Mouse (Mus musculus): ENCODE data around the gene Atf4. TPM values are rescaled to one million over a fixed set of nuclear protein-coding genes. Genes with fewer than 3 reads are reported as not detected.

The Atf4 gene
- polyA plus RNA-seq (2012; rRNA removed), result 178 and 201 TPM in 2 replicates

DNA sequence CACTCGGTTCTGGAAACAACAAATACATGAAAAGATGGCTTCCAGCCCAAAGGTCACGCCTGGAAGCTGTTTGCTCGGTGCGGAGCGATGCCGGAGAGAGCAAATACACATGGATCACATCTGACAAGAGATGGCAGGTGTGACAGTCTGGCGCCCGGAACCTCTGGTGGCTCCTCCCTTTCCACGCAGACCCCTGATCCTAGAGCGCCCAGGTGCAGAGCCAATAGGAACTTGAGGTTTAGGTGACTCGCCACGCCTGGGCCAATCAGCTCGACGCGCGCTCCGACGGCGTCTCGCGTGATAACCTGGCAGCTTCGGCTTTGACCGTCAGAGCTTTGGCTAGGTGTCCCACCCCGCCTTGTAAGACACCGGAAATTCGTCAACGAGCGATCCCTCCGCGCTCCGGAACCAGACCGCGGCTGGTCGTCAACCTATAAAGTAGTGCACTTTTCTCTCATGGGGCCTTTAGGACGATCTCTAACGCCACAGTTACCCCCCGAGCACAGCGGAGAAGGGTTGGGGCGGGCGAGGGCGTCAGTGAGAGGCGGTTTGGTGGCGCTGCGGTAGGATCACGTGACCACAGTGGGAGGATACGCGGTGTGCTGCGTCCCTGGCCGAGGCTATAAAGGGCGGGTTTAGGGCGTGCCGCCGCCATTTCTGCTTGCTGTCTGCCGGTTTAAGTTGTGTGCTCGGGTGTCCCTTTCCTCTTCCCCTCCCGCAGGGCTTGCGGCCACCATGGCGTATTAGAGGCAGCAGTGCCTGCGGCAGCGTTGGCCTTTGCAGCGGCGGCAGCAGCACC lies at the start of gene Atf4:
Atf4 (plus strand) TSS at position 338 of the 799 bp plus-strand sequence.

DNA sequence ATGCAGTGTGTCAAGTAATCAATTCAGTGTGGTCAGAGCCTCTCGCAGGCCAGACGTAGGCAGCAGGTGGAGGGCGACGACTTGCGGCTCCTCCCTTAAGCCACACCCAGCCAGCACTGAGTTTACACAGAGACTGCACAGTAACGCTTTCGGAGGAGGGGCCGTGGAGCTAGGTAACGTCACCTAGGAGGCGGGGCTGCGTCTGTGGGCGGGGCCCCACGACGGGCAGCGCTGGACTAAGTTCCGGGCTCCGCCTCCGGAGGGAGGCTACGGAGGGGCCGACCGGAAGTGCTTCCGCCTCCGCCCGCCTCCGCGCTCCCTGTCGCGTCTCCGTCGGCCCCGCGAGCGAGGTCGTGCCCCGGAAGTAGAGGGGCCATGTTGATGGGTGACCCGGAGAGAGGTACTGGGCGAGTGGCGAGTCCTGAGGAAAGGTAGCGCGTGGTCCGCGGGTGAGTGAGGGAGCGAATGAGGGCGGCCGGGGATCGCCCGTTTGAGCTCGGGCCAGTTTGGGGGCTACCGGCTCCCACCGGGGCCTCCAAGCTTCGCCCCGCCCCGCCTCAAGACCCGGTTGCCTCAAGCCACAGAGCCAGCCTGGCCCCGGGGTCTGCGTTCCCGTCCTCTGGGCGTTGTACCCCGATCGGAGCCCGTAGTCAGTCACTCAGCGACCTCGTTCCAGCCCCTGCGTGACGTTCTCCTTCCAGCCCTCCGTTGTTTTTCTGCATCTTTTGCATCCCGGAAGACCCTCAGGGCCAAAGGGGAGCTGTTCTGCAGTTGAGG lies 21.1 kb upstream of the Atf4 start, which contains the start of gene Mief1:
Mief1 (plus strand) TSS at position 286 of the 777 bp plus-strand sequence.

DNA sequence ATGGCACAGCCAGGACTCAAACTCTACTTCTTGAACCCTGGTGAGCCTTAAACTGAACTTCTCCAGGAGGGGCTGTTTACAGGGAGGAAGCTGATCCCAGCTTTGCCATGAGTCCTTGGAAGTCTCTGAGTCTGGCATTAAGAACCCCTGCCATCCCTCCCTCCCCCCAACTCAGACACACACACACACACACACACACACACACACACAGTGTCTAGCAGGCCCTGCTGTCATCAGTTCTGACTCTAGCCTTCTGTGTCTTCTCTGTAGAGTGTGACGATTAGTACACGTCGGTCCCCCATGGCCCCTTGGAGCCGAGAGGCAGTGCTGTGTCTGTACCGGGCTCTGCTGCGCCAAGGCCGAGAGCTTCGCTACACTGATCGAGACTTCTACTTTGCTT lies 19.4 kb upstream of the Atf4 start, which contains the start of gene AC140267.1:
AC140267.1 (plus strand) TSS at position 301 of the 400 bp plus-strand sequence.

DNA sequence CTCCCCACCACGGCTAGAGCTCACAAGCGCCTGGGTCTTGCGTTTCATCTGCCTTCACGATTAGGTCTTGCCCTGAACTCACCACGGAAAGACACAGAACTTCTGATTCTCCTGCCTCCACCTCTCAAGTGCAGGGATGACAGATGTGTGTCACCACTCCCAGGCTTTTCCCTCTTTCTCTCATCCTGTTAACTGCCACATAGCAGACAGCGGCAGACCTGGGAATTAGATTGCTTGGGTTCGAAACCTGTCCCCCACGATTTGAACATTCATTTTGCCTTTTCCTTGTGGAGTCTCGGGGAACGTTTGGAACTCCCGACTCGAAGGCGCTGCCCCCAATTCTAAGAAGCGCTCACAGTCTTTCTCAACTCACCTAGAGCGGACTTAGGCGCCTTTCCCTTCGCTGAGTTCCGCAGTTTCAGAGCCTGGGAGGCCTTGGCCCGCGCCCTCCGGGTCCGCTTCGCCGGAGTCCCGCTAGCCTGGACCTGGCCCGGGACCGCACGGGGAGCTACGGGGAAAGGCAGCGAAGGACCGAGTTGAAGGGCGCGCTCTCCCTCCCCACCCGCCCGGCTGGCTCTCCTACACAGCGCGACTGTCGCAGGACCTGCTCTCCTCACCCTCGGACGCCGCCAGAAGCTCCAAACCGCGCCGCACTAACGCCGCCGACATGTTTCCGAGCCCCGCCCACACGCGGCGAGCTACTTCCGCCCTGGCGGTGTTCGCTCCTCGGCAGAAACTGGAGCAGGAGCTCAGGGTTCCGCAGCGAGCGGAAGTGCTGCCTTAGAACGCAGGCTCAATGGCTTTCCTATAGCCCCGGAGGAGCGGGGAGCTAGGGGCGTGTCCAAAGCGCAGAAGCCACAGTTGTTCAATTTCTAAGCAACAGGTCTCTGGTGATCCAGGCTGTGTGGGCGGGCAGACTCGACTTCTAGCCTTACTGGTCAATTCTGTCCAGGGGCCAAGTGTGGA lies 8.9 kb downstream of the Atf4 start, which contains the start of gene Rps19bp1:
Rps19bp1 (minus strand) TSS at position 706 of the 966 bp plus-strand sequence.

DNA sequence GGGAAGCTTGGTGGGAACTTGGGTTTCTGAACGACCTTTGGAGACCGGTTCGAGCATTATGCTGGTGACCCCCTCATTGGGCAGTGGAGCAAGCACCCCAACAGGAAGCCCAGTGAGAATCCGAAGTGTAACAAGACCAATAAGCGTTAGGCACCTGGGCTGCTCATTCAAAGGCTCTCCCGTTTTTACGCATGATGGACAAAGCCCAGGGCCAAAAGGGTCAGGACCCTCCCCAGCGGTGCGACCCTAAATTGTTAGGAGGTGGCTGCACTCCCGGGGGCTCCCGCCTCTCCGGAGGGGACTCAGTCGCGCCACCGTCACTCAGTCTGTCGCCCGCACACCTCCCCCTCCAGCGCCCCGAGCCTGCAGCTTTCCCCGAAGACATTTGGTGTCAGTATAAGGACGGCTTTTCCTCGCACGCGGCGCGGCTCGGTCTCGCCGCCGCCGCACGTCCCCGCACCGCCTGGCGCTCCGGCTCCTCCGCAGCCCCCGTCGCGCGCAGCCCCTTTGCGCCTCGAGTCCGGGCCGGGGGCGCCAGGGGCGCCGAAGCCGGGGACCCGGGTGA lies 31.9 kb downstream of the Atf4 start, which contains the start of gene Cacna1i:
Cacna1i (plus strand) TSS at position 388 of the 565 bp plus-strand sequence.

Other genes starting within 250 kb of the Atf4 start
- 1.7 and 1.8 TPM in 2 replicates for gene Pdgfb, start 240.2 kb upstream of the Atf4 start, polyA plus RNA-seq (2012; rRNA removed)
- gene Syngr1, start 163.8 kb upstream of the Atf4 start, polyA plus RNA-seq (2012; rRNA removed), result 8.7 and 8.8 TPM in 2 replicates
- 547 and 625 TPM in 2 replicates for gene Rpl3, start 163.3 kb upstream of the Atf4 start, polyA plus RNA-seq (2012; rRNA removed)
- 7.9 and 9.1 TPM in 2 replicates for gene Tab1, start 122.1 kb upstream of the Atf4 start, polyA plus RNA-seq (2012; rRNA removed)
- 0.50 and 0.60 TPM in 2 replicates for gene Mgat3, start 81.5 kb upstream of the Atf4 start, polyA plus RNA-seq (2012; rRNA removed)
- gene Mief1, start 21.2 kb upstream of the Atf4 start, polyA plus RNA-seq (2012; rRNA removed), result 4.3 and 4.9 TPM in 2 replicates
- not detected in 2 replicates for gene AC140267.1, start 19.3 kb upstream of the Atf4 start, polyA plus RNA-seq (2012; rRNA removed)
- 18.3 and 19.5 TPM in 2 replicates for gene Rps19bp1, start 9.1 kb downstream of the Atf4 start, polyA plus RNA-seq (2012; rRNA removed)
- under 0.01 and 0.01 TPM in 2 replicates for gene Cacna1i, start 32.1 kb downstream of the Atf4 start, polyA plus RNA-seq (2012; rRNA removed)